Comparison of ENCODE assay signal across 16 mouse cellular contexts in genomic region chr11:52648849-52649400, GRCm38 (mm10).
DNase-seq lines count a peak whose midpoint lies in the region; ATAC-seq and TF ChIP-seq lines count a peak whose summit lies in the region.
"Had no signal": no experiment of that assay in that cellular context is flagged by ENCODE, and none has a peak within 500 bp of the region (broad histone marks: within the 10 kb centered on the region; RNA-seq: fewer than 3 reads in every experiment).

No protein-coding gene starts in this region.

- H3K27me3 ChIP-seq in heart, embryonic 13.5 days (replicated peaks) = no peaks in the 10 kb centered on the region; the same call in 1 of the 2 replicates
- H3K27me3 ChIP-seq: liver, embryonic 15.5 days had no signal

- 61% methylated on average over 8 of the region's 8 CpGs for WGBS in heart, embryonic 13.5 days

- no peak overlapping the region for H3K4me2 ChIP-seq in heart, embryonic 13.5 days
- H3K4me2 ChIP-seq: liver, embryonic 15.5 days; midbrain, embryonic 12.5 days had no signal

- no peak overlapping the region for H3K9ac ChIP-seq in heart, embryonic 13.5 days
- H3K9ac ChIP-seq: liver, embryonic 15.5 days; midbrain, embryonic 12.5 days had no signal

- no peak for ATAC-seq in heart, embryonic 13.5 days (ENCODE audit: extremely low read depth, insufficient number of reproducible peaks, low FRiP score, low TSS enrichment)

- peak; percentile 24 for TF ChIP-seq CTCF in left cerebral cortex, adult 2 months (IDR thresholded peaks at IDR 0.05)

- intact Hi-C loops in heart, postnatal 14 days (cut with DNase I) = no loop called here
- intact Hi-C loops in left cerebral cortex, adult 2 months (cut with DNase I) = loop anchor here (1.0 to 5.0 kb wide), 7 partner anchors 16 to 240 kb away; partner anchors contain the start of gene Fstl4

- H3K4me3 ChIP-seq in heart, embryonic 13.5 days = no peak overlapping the region
- H3K4me3 ChIP-seq in left cerebral cortex, adult 2 months = no peak overlapping the region
- H3K4me3 ChIP-seq: erythroblast, embryonic 14.5 days; layer of hippocampus, adult 2 months; liver, embryonic 15.5 days; midbrain, embryonic 12.5 days had no signal

- H3K4me1 ChIP-seq in heart, embryonic 13.5 days = peaks cover 41% of the 10 kb centered on the region
- H3K4me1 ChIP-seq: liver, embryonic 15.5 days had no signal

- peak overlapping the region; percentile 51 for H3K27ac ChIP-seq in heart, embryonic 13.5 days (replicated peaks)
- peak overlapping the region; percentile 86 for H3K27ac ChIP-seq in left cerebral cortex, adult 2 months
- H3K27ac ChIP-seq: layer of hippocampus, adult 2 months; liver, embryonic 15.5 days; midbrain, embryonic 12.5 days had no signal

- no peak for DNase-seq in heart, postnatal 14 days
- peak; percentile 92 for DNase-seq in 3T3-L1 (ENCODE audit: low read depth, low spot score)
- peak; percentile 9 for DNase-seq in adrenal gland, postnatal 10 days
- DNase-seq in left cerebral cortex, adult 2 months (ENCODE audit: extremely low spot score in 1 of 2, low spot score in 2 of 2) = peak; percentile 32 to 36
- DNase-seq in embryo, embryonic 11 days = no peak
- no peak for DNase-seq in cerebellum, adult 9-11 months
- no peak for DNase-seq in cerebellum, adult 9-10 months
- DNase-seq: cerebellum, adult 18-20 months; heart, adult 11 months; kidney, adult 9 months; lung, postnatal 14 days had no signal

- no peaks in the 10 kb centered on the region for H3K36me3 ChIP-seq in heart, embryonic 13.5 days
- H3K36me3 ChIP-seq: liver, embryonic 15.5 days; midbrain, embryonic 12.5 days had no signal

- no peaks in the 10 kb centered on the region for H3K9me3 ChIP-seq in heart, embryonic 13.5 days
- H3K9me3 ChIP-seq: liver, embryonic 15.5 days; midbrain, embryonic 12.5 days had no signal

Comparison
In these comparisons a context has a peak if more than half of its experiments do, and no peak if none do; other contexts are left out.
1. DNase-seq: peak in 3T3-L1 (single experiment), adrenal gland, postnatal 10 days (single experiment) and left cerebral cortex, adult 2 months (2 of 2); none in heart, postnatal 14 days (0 of 2), embryo, embryonic 11 days (single experiment), cerebellum, adult 9-11 months (single experiment) and cerebellum, adult 9-10 months (single experiment).